Mouse (Mus musculus): ENCODE measurements around the gene Nup214. TPM values are rescaled to one million over a fixed set of nuclear protein-coding genes. Genes with fewer than 3 reads are reported as not detected.

Nup214 gene
- polyA plus RNA-seq, 1 experiment from 2014 or later, result 58.8 TPM

- H3K4me1 ChIP-seq (ENCODE audit: control insufficient read depth, insufficient read depth, low read length), result peaks cover 6% of the 10 kb centered on the region; the same call in 1 of the 2 replicates
- ATAC-seq (ENCODE audit: insufficient read depth, low FRiP score), result peak; percentile 19; the same call in 1 of the 2 replicates
- no peaks in the 10 kb centered on the region for H3K36me3 ChIP-seq (ENCODE audit: control insufficient read depth, insufficient read depth, low read length)
- H3K4me3 ChIP-seq (replicated peaks; ENCODE audit: low read length), result no peak overlapping the region
- H3K9me3 ChIP-seq (replicated peaks; ENCODE audit: control insufficient read depth, low read length), result no peaks in the 10 kb centered on the region
- WGBS, result 40% methylated on average over 8 of the region's 8 CpGs
- no peak overlapping the region for H3K4me2 ChIP-seq (ENCODE audit: low read depth, low read length)
- H3K27me3 ChIP-seq (ENCODE audit: control insufficient read depth, insufficient read depth, low read length), result peaks cover 22% of the 10 kb centered on the region
- no peak overlapping the region for H3K9ac ChIP-seq (ENCODE audit: low read length)
- H3K27ac ChIP-seq (ENCODE audit: low read length), result peak overlapping the region; percentile 33
Observed at GRCm38 (mm10) chr2:32078522-32078921, 104.3 kb downstream of the Nup214 start.

- peaks cover 6% of the 10 kb centered on the region; the same call in 1 of the 2 replicates for H3K4me1 ChIP-seq (ENCODE audit: control insufficient read depth, insufficient read depth, low read length)
- WGBS, result 86% methylated on average over 14 of the region's 14 CpGs
- H3K27ac ChIP-seq (ENCODE audit: low read length), result peak overlapping the region; percentile 33; the same call in 1 of the 2 replicates
- peaks cover 29% of the 10 kb centered on the region for H3K27me3 ChIP-seq (ENCODE audit: control insufficient read depth, insufficient read depth, low read length)
- no peaks in the 10 kb centered on the region for H3K9me3 ChIP-seq (replicated peaks; ENCODE audit: control insufficient read depth, low read length)
- H3K4me2 ChIP-seq (ENCODE audit: low read depth, low read length), result 0 out of 2 replicates have a peak overlapping the region, but pooled peaks have one; percentile 5
- ATAC-seq (ENCODE audit: insufficient read depth, low FRiP score), result no peak
- no peak overlapping the region for H3K4me3 ChIP-seq (replicated peaks; ENCODE audit: low read length)
- H3K9ac ChIP-seq (ENCODE audit: low read length), result no peak overlapping the region
- no peaks in the 10 kb centered on the region for H3K36me3 ChIP-seq (ENCODE audit: control insufficient read depth, insufficient read depth, low read length)
Observed at GRCm38 (mm10) chr2:32079191-32079725, 105.0 kb downstream of the Nup214 start.

- Histone ChIP-seq H3K4me2 (ENCODE audit: low read depth, low read length) (0 out of 2 replicates have a peak overlapping the region, but pooled peaks have one; percentile 19), H3K27ac (ENCODE audit: low read length) (no peak overlapping the region), H3K27me3 (ENCODE audit: control insufficient read depth, insufficient read depth, low read length) (peaks cover 42% of the 10 kb centered on the region), H3K4me1 (ENCODE audit: control insufficient read depth, insufficient read depth, low read length) (peaks cover 6% of the 10 kb centered on the region; the same call in 1 of the 2 replicates), H3K9me3 (replicated peaks; ENCODE audit: control insufficient read depth, low read length) (no peaks in the 10 kb centered on the region), H3K36me3 (ENCODE audit: control insufficient read depth, insufficient read depth, low read length) (no peaks in the 10 kb centered on the region), H3K4me3 (replicated peaks; ENCODE audit: low read length) (no peak overlapping the region), H3K9ac (ENCODE audit: low read length) (no peak overlapping the region)
- 75% methylated on average over 3 of the region's 3 CpGs for WGBS
- ATAC-seq (ENCODE audit: insufficient read depth, low FRiP score), result no peak
Observed at GRCm38 (mm10) chr2:32080681-32081080, 106.4 kb downstream of the Nup214 start.

- WGBS, result 78% methylated on average over 14 of the region's 14 CpGs
- Histone ChIP-seq H3K27me3 (ENCODE audit: control insufficient read depth, insufficient read depth, low read length) (peaks cover 45% of the 10 kb centered on the region), H3K4me3 (replicated peaks; ENCODE audit: low read length) (peak overlapping the region; percentile 65), H3K9ac (ENCODE audit: low read length) (0 out of 2 replicates have a peak overlapping the region, but pooled peaks have one; percentile 26), H3K4me1 (ENCODE audit: control insufficient read depth, insufficient read depth, low read length) (peaks cover 6% of the 10 kb centered on the region; the same call in 1 of the 2 replicates), H3K4me2 (ENCODE audit: low read depth, low read length) (peak overlapping the region; percentile 99), H3K9me3 (replicated peaks; ENCODE audit: control insufficient read depth, low read length) (no peaks in the 10 kb centered on the region), H3K36me3 (ENCODE audit: control insufficient read depth, insufficient read depth, low read length) (no peaks in the 10 kb centered on the region), H3K27ac (ENCODE audit: low read length) (no peak overlapping the region)
- ATAC-seq (ENCODE audit: insufficient read depth, low FRiP score), result no peak
Observed at GRCm38 (mm10) chr2:32081296-32081929, 107.2 kb downstream of the Nup214 start.

GRCm38 (mm10) chr2:32082229-32082628 lies 108.0 kb downstream of the Nup214 start:
- H3K27me3 ChIP-seq (ENCODE audit: control insufficient read depth, insufficient read depth, low read length), result peaks cover 45% of the 10 kb centered on the region

GRCm38 (mm10) chr2:32083159-32084011 lies 109.1 kb downstream of the Nup214 start:
- H3K27ac ChIP-seq (ENCODE audit: low read length), result no peak overlapping the region
- peak overlapping the region; percentile 65 for H3K4me3 ChIP-seq (replicated peaks; ENCODE audit: low read length)
- H3K36me3 ChIP-seq (ENCODE audit: control insufficient read depth, insufficient read depth, low read length), result no peaks in the 10 kb centered on the region
- H3K9me3 ChIP-seq (replicated peaks; ENCODE audit: control insufficient read depth, low read length), result no peaks in the 10 kb centered on the region
- H3K4me2 ChIP-seq (ENCODE audit: low read depth, low read length), result peak overlapping the region; percentile 99
- WGBS, result under 1% methylated on average over 87 of the region's 91 CpGs
- peaks cover 56% of the 10 kb centered on the region for H3K27me3 ChIP-seq (ENCODE audit: control insufficient read depth, insufficient read depth, low read length)
- ATAC-seq (ENCODE audit: insufficient read depth, low FRiP score), result peak; percentile 24; the same call in 1 of the 2 replicates
- H3K4me1 ChIP-seq (ENCODE audit: control insufficient read depth, insufficient read depth, low read length), result peaks cover 10% of the 10 kb centered on the region; the same call in 1 of the 2 replicates
- peak overlapping the region; percentile 72 for H3K9ac ChIP-seq (ENCODE audit: low read length)

More at GRCm38 (mm10) chr2:32082229-32082628, 108.0 kb downstream of the Nup214 start:
- Histone ChIP-seq H3K36me3 (ENCODE audit: control insufficient read depth, insufficient read depth, low read length) (no peaks in the 10 kb centered on the region), H3K4me1 (ENCODE audit: control insufficient read depth, insufficient read depth, low read length) (peaks cover 6% of the 10 kb centered on the region; the same call in 1 of the 2 replicates), H3K27ac (ENCODE audit: low read length) (no peak overlapping the region), H3K9me3 (replicated peaks; ENCODE audit: control insufficient read depth, low read length) (no peaks in the 10 kb centered on the region), H3K4me3 (replicated peaks; ENCODE audit: low read length) (peak overlapping the region; percentile 65), H3K9ac (ENCODE audit: low read length) (peak overlapping the region; percentile 57; the same call in 1 of the 2 replicates), H3K4me2 (ENCODE audit: low read depth, low read length) (peak overlapping the region; percentile 99; the same call in 1 of the 2 replicates)
- no peak for ATAC-seq (ENCODE audit: insufficient read depth, low FRiP score)
- 27% methylated on average over 2 of the region's 2 CpGs for WGBS

GRCm38 (mm10) chr2:32084111-32084871 lies 110.1 kb downstream of the Nup214 start, which contains the start of gene Fam78a:
TSS of gene Fam78a (minus strand) at chr2:32084857.
- Histone ChIP-seq H3K4me3 (replicated peaks; ENCODE audit: low read length) (peak within 1 kb of the TSS; percentile 65), H3K27ac (ENCODE audit: low read length) (no peak within 1 kb of the TSS), H3K4me2 (ENCODE audit: low read depth, low read length) (peak within 1 kb of the TSS; percentile 99), H3K9ac (ENCODE audit: low read length) (peak within 1 kb of the TSS; percentile 72), H3K27me3 (ENCODE audit: control insufficient read depth, insufficient read depth, low read length) (peaks cover 64% of the 10 kb centered on the region), H3K4me1 (ENCODE audit: control insufficient read depth, insufficient read depth, low read length) (peaks cover 13% of the 10 kb centered on the region; the same call in 1 of the 2 replicates), H3K9me3 (replicated peaks; ENCODE audit: control insufficient read depth, low read length) (no peaks in the 10 kb centered on the region), H3K36me3 (ENCODE audit: control insufficient read depth, insufficient read depth, low read length) (no peaks in the 10 kb centered on the region)
- peak; percentile 37; the same call in 1 of the 2 replicates for ATAC-seq (ENCODE audit: insufficient read depth, low FRiP score)
- WGBS, result under 1% methylated on average over 61 of the region's 68 CpGs

GRCm38 (mm10) chr2:32084872-32085199 lies 110.6 kb downstream of the Nup214 start:
- WGBS, result 33% methylated on average over 2 of the region's 2 CpGs
- H3K36me3 ChIP-seq (ENCODE audit: control insufficient read depth, insufficient read depth, low read length), result no peaks in the 10 kb centered on the region
- no peaks in the 10 kb centered on the region for H3K9me3 ChIP-seq (replicated peaks; ENCODE audit: control insufficient read depth, low read length)
- H3K4me1 ChIP-seq (ENCODE audit: control insufficient read depth, insufficient read depth, low read length), result peaks cover 13% of the 10 kb centered on the region; the same call in 1 of the 2 replicates
- peak overlapping the region; percentile 65 for H3K4me3 ChIP-seq (replicated peaks; ENCODE audit: low read length)
- H3K4me2 ChIP-seq (ENCODE audit: low read depth, low read length), result peak overlapping the region; percentile 99
- H3K27me3 ChIP-seq (ENCODE audit: control insufficient read depth, insufficient read depth, low read length), result peaks cover 65% of the 10 kb centered on the region
- H3K9ac ChIP-seq (ENCODE audit: low read length), result no peak overlapping the region
- no peak for ATAC-seq (ENCODE audit: insufficient read depth, low FRiP score)
- no peak overlapping the region for H3K27ac ChIP-seq (ENCODE audit: low read length)
